Mouse (Mus musculus) lung, embryonic 15.5 days (tissue): ENCODE results near the gene Hpse. TPM values are rescaled to one million over a fixed set of nuclear protein-coding genes. Genes with fewer than 3 reads are reported as not detected.
A peak's percentile ranks its signal among the peaks of the same experiment; 100 is the strongest.

Source experiments
- ATAC-seq: fragments of 200-750 bp; cut with Nextera tagmentation; 2 replicates; pipeline ENCODE4 v1.8.0; 2017; ENCODE audit warnings: moderate number of reproducible peaks, borderline replicate concordance; ENCODE audit not compliant: low FRiP score, low TSS enrichment; ENCODE audit errors: extremely low read depth
- H3K27ac ChIP-seq: fragments of 300-500 bp; sonication (generic); 2 replicates; pipeline ENCODE4 v1.5.1; 2015; ENCODE audit warnings: moderate library complexity, mild to moderate bottlenecking, inconsistent platforms
- H3K27me3 ChIP-seq: fragments of 300-500 bp; sonication (generic); 2 replicates; pipeline ENCODE4 v1.6.1; 2015; ENCODE audit warnings: inconsistent platforms
- H3K36me3 ChIP-seq: fragments of 300-500 bp; sonication (generic); 2 replicates; pipeline ENCODE4 v1.6.1; 2015; ENCODE audit warnings: inconsistent platforms
- H3K4me1 ChIP-seq: fragments of 300-500 bp; sonication (generic); 2 replicates; pipeline ENCODE4 v1.6.1; 2015; ENCODE audit warnings: inconsistent platforms
- H3K4me2 ChIP-seq: fragments of 300-500 bp; sonication (generic); 2 replicates; pipeline ENCODE4 v1.6.1; 2015; ENCODE audit warnings: inconsistent platforms, mild to moderate bottlenecking, moderate library complexity
- H3K4me3 ChIP-seq: fragments of 300-500 bp; sonication (generic); 2 replicates; pipeline ENCODE4 v1.5.1; 2015; ENCODE audit warnings: mild to moderate bottlenecking, inconsistent platforms
- H3K9ac ChIP-seq: fragments of 300-500 bp; sonication (generic); 2 replicates; pipeline ENCODE4 v1.6.1; 2015; ENCODE audit warnings: inconsistent platforms
- H3K9me3 ChIP-seq: fragments of 300-500 bp; sonication (generic); 2 replicates; pipeline ENCODE4 v1.6.1; 2016; ENCODE audit warnings: inconsistent platforms
- WGBS: fragments of 180-500 bp; shearing (Covaris S2); methylation state at CpG from one replicate; pipeline ENCODE4 v1.1.7; 2015; 5-methylcytosine and 5-hydroxymethylcytosine counted together
- polyA plus RNA-seq: library from polyadenylated mRNA; unstranded; fragments of >200 nt; fragmentation: Nextera tagmentation; extraction: Ambion mirVana; gene quantifications from 2 replicates; pipeline ENCODE4 v1.2.1, GENCODE M21; 2015

Hpse gene
- polyA plus RNA-seq, 1 experiment from 2014 or later: 5.0 TPM

GRCm38 (mm10) chr5:100679911-100680541 lies 39.5 kb downstream of the Hpse start:
- Histone ChIP-seq H3K4me2 (no peak overlapping the region), H3K9ac (no peak overlapping the region), H3K27ac (no peak overlapping the region), H3K36me3 (no peaks in the 10 kb centered on the region), H3K27me3 (no peaks in the 10 kb centered on the region), H3K4me1 (no peaks in the 10 kb centered on the region), H3K4me3 (no peak overlapping the region), H3K9me3 (no peaks in the 10 kb centered on the region)
- WGBS: 74% methylated on average over 18 of the region's 18 CpGs
- ATAC-seq: no peak

- Histone ChIP-seq H3K27me3 (no peaks in the 10 kb centered on the region), H3K9me3 (no peaks in the 10 kb centered on the region), H3K4me3 (peak within 1 kb of the TSS; percentile 75), H3K4me2 (peak within 1 kb of the TSS; percentile 67), H3K27ac (peak within 1 kb of the TSS; percentile 76), H3K36me3 (no peaks in the 10 kb centered on the region), H3K9ac (peak within 1 kb of the TSS; percentile 80), H3K4me1 (peaks cover 17% of the 10 kb centered on the region)
- WGBS: 8% methylated on average over 17 of the region's 17 CpGs
- ATAC-seq: peak; percentile 64; the same call in 1 of the 2 replicates
Measured at GRCm38 (mm10) chr5:100674711-100675376, 44.7 kb downstream of the Hpse start, which contains the start of gene Coq2. Gene Coq2 (minus strand): TSS chr5:100675140.

GRCm38 (mm10) chr5:100673745-100674486 lies 45.6 kb downstream of the Hpse start:
- H3K4me2 ChIP-seq: peak overlapping the region; percentile 67
- H3K9ac ChIP-seq: peak overlapping the region; percentile 80
- under 1% methylated on average over 54 of the region's 71 CpGs for WGBS
- H3K4me3 ChIP-seq: peak overlapping the region; percentile 75
- peak; percentile 94 for ATAC-seq
- H3K4me1 ChIP-seq: peaks cover 17% of the 10 kb centered on the region
- no peaks in the 10 kb centered on the region for H3K36me3 ChIP-seq
- no peaks in the 10 kb centered on the region for H3K9me3 ChIP-seq
- peak overlapping the region; percentile 76 for H3K27ac ChIP-seq
- no peaks in the 10 kb centered on the region for H3K27me3 ChIP-seq

GRCm38 (mm10) chr5:100672403-100672802 lies 47.1 kb downstream of the Hpse start:
- no peak overlapping the region for H3K4me2 ChIP-seq
- 74% methylated on average over 4 of the region's 4 CpGs for WGBS
- no peaks in the 10 kb centered on the region for H3K9me3 ChIP-seq

GRCm38 (mm10) chr5:100671897-100672296 lies 47.6 kb downstream of the Hpse start:
- no peak for ATAC-seq
- WGBS: 58% methylated on average over 3 of the region's 3 CpGs

More at GRCm38 (mm10) chr5:100672403-100672802, 47.1 kb downstream of the Hpse start:
- Histone ChIP-seq H3K9ac (no peak overlapping the region), H3K27ac (no peak overlapping the region), H3K4me1 (peaks cover 17% of the 10 kb centered on the region), H3K4me3 (no peak overlapping the region), H3K36me3 (peaks cover under 1% of the 10 kb centered on the region; the same call in 1 of the 2 replicates), H3K27me3 (no peaks in the 10 kb centered on the region)
- no peak for ATAC-seq

DNA sequence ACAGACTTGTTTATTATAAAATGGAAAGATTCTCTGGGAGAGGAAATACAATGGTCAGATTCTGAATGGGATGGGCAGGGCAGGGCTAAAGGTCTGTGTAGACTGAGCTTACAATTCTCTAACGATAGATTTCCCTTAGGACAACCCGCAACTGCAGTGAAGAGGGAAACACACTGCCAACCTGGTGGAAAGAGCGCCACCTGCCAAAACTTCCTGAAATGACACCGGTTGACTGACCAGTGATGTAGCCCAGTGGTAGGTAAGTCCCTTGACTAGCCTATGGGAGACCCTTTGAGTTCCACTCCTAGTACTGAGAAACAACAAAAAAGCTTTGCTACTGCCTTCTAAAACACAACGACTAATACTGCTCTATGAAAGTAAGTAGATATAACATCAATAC lies 48.1 kb downstream of the Hpse start:
- no peak for ATAC-seq
- 25% methylated on average over 5 of the region's 5 CpGs for WGBS
- Histone ChIP-seq H3K27me3 (no peaks in the 10 kb centered on the region), H3K36me3 (peaks cover 4% of the 10 kb centered on the region), H3K27ac (no peak overlapping the region), H3K9ac (no peak overlapping the region), H3K4me2 (no peak overlapping the region), H3K9me3 (no peaks in the 10 kb centered on the region), H3K4me3 (no peak overlapping the region), H3K4me1 (peaks cover 17% of the 10 kb centered on the region)

More at GRCm38 (mm10) chr5:100671897-100672296, 47.6 kb downstream of the Hpse start:
- Histone ChIP-seq H3K4me2 (no peak overlapping the region), H3K4me1 (peaks cover 17% of the 10 kb centered on the region), H3K36me3 (peaks cover 2% of the 10 kb centered on the region; the same call in 1 of the 2 replicates), H3K27ac (no peak overlapping the region), H3K27me3 (no peaks in the 10 kb centered on the region), H3K9me3 (no peaks in the 10 kb centered on the region), H3K4me3 (no peak overlapping the region), H3K9ac (no peak overlapping the region)

DNA sequence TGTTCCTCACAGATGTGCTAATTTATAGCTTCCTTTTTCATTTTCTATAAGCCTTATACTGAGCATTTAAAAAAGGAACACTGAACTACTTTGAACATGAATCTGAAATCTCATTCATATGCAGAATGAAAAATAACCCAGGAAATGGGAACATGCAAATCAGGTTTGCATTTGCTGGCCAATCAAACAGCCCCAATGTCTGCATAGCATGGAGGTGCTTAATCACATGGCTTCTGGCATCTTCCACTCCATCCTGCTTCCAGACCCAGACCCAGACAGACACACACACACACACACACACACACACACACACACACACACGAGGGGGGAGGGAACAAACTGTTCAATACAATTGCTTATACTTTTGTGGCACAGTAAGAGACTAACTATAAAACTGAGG lies 52.6 kb downstream of the Hpse start:
- WGBS: 60% methylated on average over 1 of the region's 1 CpGs
- H3K4me3 ChIP-seq: no peak overlapping the region

GRCm38 (mm10) chr5:100663854-100664253 lies 55.7 kb downstream of the Hpse start:
- Histone ChIP-seq H3K4me1 (no peaks in the 10 kb centered on the region), H3K27me3 (no peaks in the 10 kb centered on the region), H3K9me3 (no peaks in the 10 kb centered on the region), H3K4me2 (no peak overlapping the region), H3K27ac (no peak overlapping the region), H3K9ac (no peak overlapping the region), H3K36me3 (peaks cover 45% of the 10 kb centered on the region), H3K4me3 (no peak overlapping the region)
- 30% methylated on average over 5 of the region's 5 CpGs for WGBS
- ATAC-seq: no peak

More for the DNA sequence above, 52.6 kb downstream of the Hpse start:
- H3K9me3 ChIP-seq: no peaks in the 10 kb centered on the region
- ATAC-seq: no peak
- no peak overlapping the region for H3K9ac ChIP-seq
- H3K4me2 ChIP-seq: no peak overlapping the region
- peaks cover 26% of the 10 kb centered on the region for H3K36me3 ChIP-seq
- H3K4me1 ChIP-seq: 0 out of 2 replicates have a peak, but pooled peaks cover under 1% of the 10 kb centered on the region
- H3K27me3 ChIP-seq: no peaks in the 10 kb centered on the region
- no peak overlapping the region for H3K27ac ChIP-seq

DNA sequence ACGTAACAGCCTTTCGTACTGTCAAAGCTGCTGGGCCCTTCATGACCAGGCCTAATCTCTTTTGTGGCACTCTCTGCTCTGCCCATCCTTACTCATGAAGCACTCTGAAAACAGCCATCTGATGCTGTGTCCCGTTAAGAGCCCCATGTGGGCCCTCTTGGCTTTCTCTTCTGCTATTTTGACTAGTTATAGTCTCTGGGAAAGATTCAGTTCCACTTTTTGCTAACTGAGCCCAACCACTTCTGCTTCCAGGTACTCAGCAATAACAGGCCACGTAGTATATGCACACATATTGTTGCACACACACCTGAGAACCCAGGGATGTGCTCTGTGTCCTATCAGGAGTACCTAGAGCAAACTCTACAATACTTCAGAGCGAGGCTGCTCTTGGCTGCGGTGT lies 56.5 kb downstream of the Hpse start:
- H3K9ac ChIP-seq: no peak overlapping the region
- H3K4me2 ChIP-seq: no peak overlapping the region
- no peak overlapping the region for H3K27ac ChIP-seq
- no peaks in the 10 kb centered on the region for H3K9me3 ChIP-seq
- no peak for ATAC-seq
- H3K36me3 ChIP-seq: peaks cover 50% of the 10 kb centered on the region
- no peaks in the 10 kb centered on the region for H3K27me3 ChIP-seq
- WGBS: 89% methylated on average over 6 of the region's 6 CpGs
- no peaks in the 10 kb centered on the region for H3K4me1 ChIP-seq
- no peak overlapping the region for H3K4me3 ChIP-seq

- H3K4me2 ChIP-seq: no peak overlapping the region
- no peaks in the 10 kb centered on the region for H3K27me3 ChIP-seq
- no peak overlapping the region for H3K27ac ChIP-seq
- 80% methylated on average over 6 of the region's 6 CpGs for WGBS
- no peak overlapping the region for H3K4me3 ChIP-seq
- ATAC-seq: no peak
- peaks cover 74% of the 10 kb centered on the region for H3K36me3 ChIP-seq
- H3K9me3 ChIP-seq: no peaks in the 10 kb centered on the region
- H3K4me1 ChIP-seq: no peaks in the 10 kb centered on the region
- no peak overlapping the region for H3K9ac ChIP-seq
Measured at GRCm38 (mm10) chr5:100658460-100658859, 61.1 kb downstream of the Hpse start.

- Histone ChIP-seq H3K9me3 (no peaks in the 10 kb centered on the region), H3K4me1 (no peaks in the 10 kb centered on the region)
- 73% methylated on average over 6 of the region's 6 CpGs for WGBS
Measured at GRCm38 (mm10) chr5:100656352-100656751, 63.2 kb downstream of the Hpse start.

GRCm38 (mm10) chr5:100652327-100652726 lies 67.2 kb downstream of the Hpse start:
- Histone ChIP-seq H3K9me3 (no peaks in the 10 kb centered on the region), H3K4me1 (no peaks in the 10 kb centered on the region), H3K27ac (no peak overlapping the region), H3K4me3 (no peak overlapping the region), H3K9ac (no peak overlapping the region), H3K4me2 (no peak overlapping the region), H3K27me3 (no peaks in the 10 kb centered on the region), H3K36me3 (peaks cover 29% of the 10 kb centered on the region)
- no peak for ATAC-seq
- WGBS: 77% methylated on average over 9 of the region's 9 CpGs

More at GRCm38 (mm10) chr5:100656352-100656751, 63.2 kb downstream of the Hpse start:
- H3K36me3 ChIP-seq: peaks cover 59% of the 10 kb centered on the region
- no peak overlapping the region for H3K4me3 ChIP-seq
- H3K4me2 ChIP-seq: no peak overlapping the region
- H3K27me3 ChIP-seq: no peaks in the 10 kb centered on the region
- no peak overlapping the region for H3K27ac ChIP-seq
- no peak overlapping the region for H3K9ac ChIP-seq
- ATAC-seq: no peak
